Mouse (Mus musculus): Measurements from ENCODE around the gene Rrp1.

- TF ChIP-seq USF1 (IDR thresholded peaks at IDR 0.05; ENCODE audit: low read depth, low read length) (no peak), CTCF (IDR thresholded peaks at IDR 0.05 in 2 of 3, conservative IDR thresholded peaks at IDR 0.05 in 1 of 3; ENCODE audit: control insufficient read depth in 1 of 3, insufficient read depth in 1 of 3, low read depth in 2 of 3, low read length in 3 of 3, poor library complexity in 1 of 3, severe bottlenecking in 1 of 3) (no peak), POLR2A (IDR thresholded peaks at IDR 0.05; ENCODE audit: control insufficient read depth in 1 of 2, insufficient read depth in 1 of 2, low read depth in 1 of 2, low read length in 2 of 2, poor library complexity in 1 of 2) (no peak), TCF12 (IDR thresholded peaks at IDR 0.05; ENCODE audit: low read depth, low read length) (no peak), ZNF384 (IDR thresholded peaks at IDR 0.05; ENCODE audit: low read depth, low read length) (no peak), EP300 (IDR thresholded peaks at IDR 0.05; ENCODE audit: low read depth in 1 of 2, low read length in 2 of 2) (no peak)
Measured at GRCm38 (mm10) chr10:78358266-78358665, 54.6 kb downstream of the Rrp1 start.
